Mouse (Mus musculus) heart, embryonic 13.5 days (tissue): ENCODE results near the gene Tulp1. TPM values are rescaled to one million over a fixed set of nuclear protein-coding genes. Genes with fewer than 3 reads are reported as not detected.
"Not testable (repeated sequence)": the region's sequence is repeated elsewhere in the genome, so short reads cannot be mapped to it uniquely, and the experiment has no call there.

ENCODE experiments used
- ATAC-seq: fragments of 200-750 bp; cut with Nextera tagmentation; 2 replicates; pipeline ENCODE4 v1.8.0; 2017; ENCODE audit warnings: moderate TSS enrichment; ENCODE audit not compliant: insufficient number of reproducible peaks, low FRiP score, low TSS enrichment; ENCODE audit errors: extremely low read depth
- H3K27ac ChIP-seq: fragments of 300-500 bp; sonication (generic); replicated peaks from 2 replicates; pipeline ENCODE4 v1.5.1; 2015; ENCODE audit warnings: moderate library complexity, mild to moderate bottlenecking, inconsistent platforms
- H3K27me3 ChIP-seq: fragments of 300-500 bp; sonication (generic); replicated peaks from 2 replicates; pipeline ENCODE4 v1.6.1; 2015; ENCODE audit warnings: mild to moderate bottlenecking, inconsistent platforms
- H3K36me3 ChIP-seq: fragments of 300-500 bp; sonication (generic); 2 replicates; pipeline ENCODE4 v1.6.1; 2015; ENCODE audit warnings: mild to moderate bottlenecking, inconsistent platforms
- H3K4me1 ChIP-seq: fragments of 300-500 bp; sonication (generic); 2 replicates; pipeline ENCODE4 v1.6.1; 2015; ENCODE audit warnings: inconsistent platforms
- H3K4me2 ChIP-seq: fragments of 300-500 bp; sonication (generic); 2 replicates; pipeline ENCODE4 v1.6.1; 2015; ENCODE audit warnings: inconsistent platforms, mild to moderate bottlenecking, moderate library complexity
- H3K4me3 ChIP-seq: fragments of 300-500 bp; sonication (generic); 2 replicates; pipeline ENCODE4 v1.5.1; 2015; ENCODE audit warnings: moderate library complexity, mild to moderate bottlenecking, inconsistent platforms
- H3K9ac ChIP-seq: fragments of 300-500 bp; sonication (generic); 2 replicates; pipeline ENCODE4 v1.6.1; 2015; ENCODE audit warnings: inconsistent platforms, mild to moderate bottlenecking, moderate library complexity
- H3K9me3 ChIP-seq: fragments of 300-500 bp; sonication (generic); 2 replicates; pipeline ENCODE4 v1.6.1; 2016; ENCODE audit warnings: inconsistent platforms
- WGBS: fragments of 180-500 bp; shearing (Covaris S2); methylation state at CpG from one replicate; pipeline ENCODE4 v1.1.7; 2015; ENCODE audit warnings: mixed read lengths; 5-methylcytosine and 5-hydroxymethylcytosine counted together
- polyA plus RNA-seq: library from polyadenylated mRNA; unstranded; fragments of >200 nt; fragmentation: Nextera tagmentation; extraction: Ambion mirVana; gene quantifications from 2 replicates; pipeline ENCODE4 v1.2.1, GENCODE M21; 2015

Tulp1 gene
- polyA plus RNA-seq, 1 experiment from 2014 or later: 4.1 TPM

- WGBS: 89% methylated on average over 3 of the region's 3 CpGs
- Histone ChIP-seq H3K4me3 (no peak overlapping the region), H3K36me3 (peaks cover 72% of the 10 kb centered on the region), H3K4me2 (no peak overlapping the region), H3K9me3 (no peaks in the 10 kb centered on the region), H3K4me1 (peaks cover 34% of the 10 kb centered on the region), H3K27me3 (no peaks in the 10 kb centered on the region), H3K9ac (peak overlapping the region; percentile 81; the same call in 1 of the 2 replicates), H3K27ac (no peak overlapping the region)
- ATAC-seq: no peak
Measured at GRCm38 (mm10) chr17:28326951-28327350, 38.1 kb downstream of the Tulp1 start.

- Histone ChIP-seq H3K4me2 (no peak overlapping the region), H3K27ac (no peak overlapping the region), H3K36me3 (peaks cover 69% of the 10 kb centered on the region), H3K27me3 (no peaks in the 10 kb centered on the region), H3K9me3 (no peaks in the 10 kb centered on the region), H3K4me3 (no peak overlapping the region), H3K9ac (0 out of 2 replicates have a peak overlapping the region, but pooled peaks have one; percentile 28), H3K4me1 (peaks cover 22% of the 10 kb centered on the region)
- ATAC-seq: no peak
- WGBS: 87% methylated on average over 8 of the region's 8 CpGs
Measured at GRCm38 (mm10) chr17:28325751-28326150, 39.3 kb downstream of the Tulp1 start.

GRCm38 (mm10) chr17:28324416-28324815 is 40.6 kb downstream of the Tulp1 start:
- ATAC-seq, H3K27ac ChIP-seq, H3K9me3 ChIP-seq, H3K27me3 ChIP-seq, H3K4me2 ChIP-seq, H3K4me3 ChIP-seq, H3K9ac ChIP-seq: not testable (repeated sequence)
- WGBS: 92% methylated on average over 7 of the region's 7 CpGs
- H3K4me1 ChIP-seq: peaks cover 11% of the 10 kb centered on the region
- peaks cover 67% of the 10 kb centered on the region for H3K36me3 ChIP-seq

GRCm38 (mm10) chr17:28323786-28324185 is 41.2 kb downstream of the Tulp1 start:
- H3K4me1 ChIP-seq: peaks cover 9% of the 10 kb centered on the region
- peaks cover 68% of the 10 kb centered on the region for H3K36me3 ChIP-seq
- H3K27me3 ChIP-seq: no peaks in the 10 kb centered on the region
- no peaks in the 10 kb centered on the region for H3K9me3 ChIP-seq
- H3K27ac ChIP-seq: no peak overlapping the region
- no peak overlapping the region for H3K4me3 ChIP-seq
- H3K9ac ChIP-seq: no peak overlapping the region
- no peak overlapping the region for H3K4me2 ChIP-seq
- 78% methylated on average over 8 of the region's 8 CpGs for WGBS
- no peak for ATAC-seq

GRCm38 (mm10) chr17:28321700-28322099 is 43.3 kb downstream of the Tulp1 start:
- no peak overlapping the region for H3K9ac ChIP-seq
- H3K9me3 ChIP-seq: no peaks in the 10 kb centered on the region
- H3K4me2 ChIP-seq: no peak overlapping the region
- ATAC-seq: no peak
- H3K4me3 ChIP-seq: no peak overlapping the region
- no peak overlapping the region for H3K27ac ChIP-seq
- no peaks in the 10 kb centered on the region for H3K27me3 ChIP-seq
- H3K4me1 ChIP-seq: no peaks in the 10 kb centered on the region
- peaks cover 89% of the 10 kb centered on the region for H3K36me3 ChIP-seq
- 86% methylated on average over 4 of the region's 4 CpGs for WGBS

GRCm38 (mm10) chr17:28317725-28318124 is 47.3 kb downstream of the Tulp1 start:
- H3K4me2 ChIP-seq: no peak overlapping the region
- peaks cover 19% of the 10 kb centered on the region for H3K4me1 ChIP-seq
- ATAC-seq: no peak
- H3K9ac ChIP-seq: no peak overlapping the region
- H3K27ac ChIP-seq: no peak overlapping the region
- H3K36me3 ChIP-seq: peaks cover 67% of the 10 kb centered on the region
- H3K27me3 ChIP-seq: no peaks in the 10 kb centered on the region
- H3K9me3 ChIP-seq: no peaks in the 10 kb centered on the region
- WGBS: 75% methylated on average over 9 of the region's 9 CpGs
- H3K4me3 ChIP-seq: no peak overlapping the region

GRCm38 (mm10) chr17:28317091-28317490 is 47.9 kb downstream of the Tulp1 start:
- H3K9me3 ChIP-seq: no peaks in the 10 kb centered on the region
- no peaks in the 10 kb centered on the region for H3K27me3 ChIP-seq
- H3K9ac ChIP-seq: no peak overlapping the region
- no peak for ATAC-seq
- H3K4me2 ChIP-seq: no peak overlapping the region
- H3K27ac ChIP-seq: no peak overlapping the region
- H3K4me1 ChIP-seq: peaks cover 23% of the 10 kb centered on the region
- 71% methylated on average over 8 of the region's 8 CpGs for WGBS
- no peak overlapping the region for H3K4me3 ChIP-seq
- peaks cover 60% of the 10 kb centered on the region for H3K36me3 ChIP-seq

- Histone ChIP-seq H3K27me3 (no peaks in the 10 kb centered on the region), H3K4me1 (peaks cover 23% of the 10 kb centered on the region), H3K4me2 (no peak overlapping the region), H3K27ac (no peak overlapping the region), H3K36me3 (peaks cover 56% of the 10 kb centered on the region), H3K9ac (no peak overlapping the region), H3K4me3 (no peak overlapping the region), H3K9me3 (no peaks in the 10 kb centered on the region)
- ATAC-seq: no peak
- WGBS: 84% methylated on average over 9 of the region's 9 CpGs
Measured at GRCm38 (mm10) chr17:28316476-28316875, 48.5 kb downstream of the Tulp1 start.

GRCm38 (mm10) chr17:28315611-28316160 is 49.3 kb downstream of the Tulp1 start:
- no peak overlapping the region for H3K27ac ChIP-seq
- WGBS: 84% methylated on average over 20 of the region's 20 CpGs
- no peak overlapping the region for H3K4me3 ChIP-seq
- H3K9me3 ChIP-seq: no peaks in the 10 kb centered on the region
- no peak overlapping the region for H3K4me2 ChIP-seq
- ATAC-seq: no peak
- H3K4me1 ChIP-seq: peaks cover 23% of the 10 kb centered on the region
- H3K9ac ChIP-seq: peak overlapping the region; percentile 56; the same call in 1 of the 2 replicates
- no peaks in the 10 kb centered on the region for H3K27me3 ChIP-seq
- peaks cover 50% of the 10 kb centered on the region for H3K36me3 ChIP-seq

GRCm38 (mm10) chr17:28313880-28314225 is 51.2 kb downstream of the Tulp1 start:
- H3K9ac ChIP-seq: peak overlapping the region; percentile 94
- peak overlapping the region; percentile 75 for H3K4me2 ChIP-seq
- 2% methylated on average over 11 of the region's 11 CpGs for WGBS
- ATAC-seq: no peak; the same call in 1 of the 2 replicates
- peak overlapping the region; percentile 92 for H3K27ac ChIP-seq
- no peaks in the 10 kb centered on the region for H3K27me3 ChIP-seq
- peaks cover 23% of the 10 kb centered on the region for H3K4me1 ChIP-seq
- no peaks in the 10 kb centered on the region for H3K9me3 ChIP-seq
- H3K36me3 ChIP-seq: peaks cover 33% of the 10 kb centered on the region
- H3K4me3 ChIP-seq: peak overlapping the region; percentile 80

- Histone ChIP-seq H3K4me2 (peak within 1 kb of the TSS; percentile 75), H3K27me3 (no peaks in the 10 kb centered on the region), H3K9me3 (no peaks in the 10 kb centered on the region), H3K9ac (peak within 1 kb of the TSS; percentile 94), H3K27ac (peak within 1 kb of the TSS; percentile 92), H3K4me3 (peak within 1 kb of the TSS; percentile 80), H3K4me1 (peaks cover 27% of the 10 kb centered on the region), H3K36me3 (peaks cover 28% of the 10 kb centered on the region)
- ATAC-seq: peak; percentile 98
- under 1% methylated on average over 69 of the region's 69 CpGs for WGBS
Measured at GRCm38 (mm10) chr17:28313212-28313879, 51.7 kb downstream of the Tulp1 start, which contains the start of gene Fance. Gene Fance, plus strand, starts transcription at chr17:28313519.
